Mouse (Mus musculus) kidney, postnatal 0 days (tissue): Measurements from ENCODE around the gene Gm3147. TPM values are rescaled to one million over a fixed set of nuclear protein-coding genes. Genes with fewer than 3 reads are reported as not detected.
"Not testable (repeated sequence)": the region's sequence is repeated elsewhere in the genome, so short reads cannot be mapped to it uniquely, and the experiment has no call there.

Experiments used
- ATAC-seq: fragments of 200-750 bp; cut with Nextera tagmentation; replicated peaks from 2 replicates; pipeline ENCODE4 v1.8.0; 2017; ENCODE audit warnings: low read depth, moderate number of reproducible peaks, moderate TSS enrichment, moderate library complexity; ENCODE audit not compliant: low FRiP score
- DNase-seq: peaks from one replicate; pipeline ENCODE4 v3.0.0-alpha.2; 2016; ENCODE audit warnings: low spot score
- H3K27ac ChIP-seq: fragments of 300-500 bp; sonication (generic); 2 replicates; pipeline ENCODE4 v1.5.1; 2014; ENCODE audit warnings: mild to moderate bottlenecking
- H3K27me3 ChIP-seq: fragments of 300-500 bp; sonication (generic); 2 replicates; pipeline ENCODE4 v1.6.1; 2014; ENCODE audit warnings: low read length, mixed read lengths; ENCODE audit not compliant: insufficient read depth
- H3K36me3 ChIP-seq: fragments of 300-500 bp; sonication (generic); 2 replicates; pipeline ENCODE4 v1.6.1; 2014; ENCODE audit warnings: low read length, mixed read lengths; ENCODE audit not compliant: insufficient read depth
- H3K4me1 ChIP-seq: fragments of 300-500 bp; sonication (generic); replicated peaks from 2 replicates; pipeline ENCODE4 v1.6.1; 2014; ENCODE audit warnings: antibody characterized with exemption, low read length, mixed read lengths; ENCODE audit not compliant: insufficient read depth
- H3K4me2 ChIP-seq: fragments of 300-500 bp; sonication (generic); 2 replicates; pipeline ENCODE4 v1.6.1; 2014; ENCODE audit warnings: mild to moderate bottlenecking, low read length, moderate library complexity, mixed read lengths
- H3K4me3 ChIP-seq: fragments of 300-500 bp; sonication (generic); replicated peaks from 2 replicates; pipeline ENCODE4 v1.5.1; 2014; ENCODE audit warnings: low read depth, low read length
- H3K9ac ChIP-seq: fragments of 300-500 bp; sonication (generic); 2 replicates; pipeline ENCODE4 v1.6.1; 2014; ENCODE audit warnings: low read depth, low read length
- H3K9me3 ChIP-seq: fragments of 300-500 bp; sonication (generic); replicated peaks from 2 replicates; pipeline ENCODE4 v1.6.1; 2016; ENCODE audit warnings: low read length, inconsistent platforms, mixed read lengths
- WGBS: fragments of 180-500 bp; shearing (Covaris S2); extraction: QIAGEN DNeasy Blood & Tissue Kit; methylation state at CpG from one replicate; pipeline ENCODE4 v1.1.7; 2014; 5-methylcytosine and 5-hydroxymethylcytosine counted together
- polyA plus RNA-seq: library from polyadenylated mRNA; unstranded; fragments of >200 nt; fragmentation: Nextera tagmentation; extraction: Ambion mirVana; gene quantifications from 2 replicates; pipeline ENCODE4 v1.2.1, GENCODE M21; 2015

The Gm3147 gene
- not detected in 2 replicates for polyA plus RNA-seq

GRCm38 (mm10) chr5:94616242-94616641, at the start of gene Gm3147:
Gene Gm3147, minus strand, starts transcription at chr5:94616342.
- not testable (repeated sequence) for H3K9me3 ChIP-seq, H3K27ac ChIP-seq, H3K27me3 ChIP-seq, H3K9ac ChIP-seq, DNase-seq, H3K36me3 ChIP-seq, H3K4me1 ChIP-seq, H3K4me3 ChIP-seq, ATAC-seq, H3K4me2 ChIP-seq
- no CpG with 5 or more reads among the region's 1 CpGs for WGBS

GRCm38 (mm10) chr5:94648082-94648481, 31.9 kb upstream of the Gm3147 start, which contains the start of gene Gm6205:
Gene Gm6205, plus strand, starts transcription at chr5:94648382.
- not testable (repeated sequence) for ATAC-seq, H3K4me1 ChIP-seq, H3K4me2 ChIP-seq, H3K27ac ChIP-seq, H3K9ac ChIP-seq, H3K36me3 ChIP-seq, H3K27me3 ChIP-seq, DNase-seq, H3K4me3 ChIP-seq, H3K9me3 ChIP-seq
- no CpG with 5 or more reads among the region's 2 CpGs for WGBS

GRCm38 (mm10) chr5:94623679-94624078, 7.5 kb upstream of the Gm3147 start, which contains the start of gene Gm6509:
Gene Gm6509, plus strand, starts transcription at chr5:94623979.
- H3K9ac ChIP-seq, H3K27ac ChIP-seq, H3K4me3 ChIP-seq, DNase-seq, H3K4me1 ChIP-seq, ATAC-seq, H3K36me3 ChIP-seq, H3K27me3 ChIP-seq, H3K4me2 ChIP-seq, H3K9me3 ChIP-seq: not testable (repeated sequence)
- no CpG with 5 or more reads among the region's 2 CpGs for WGBS

Other genes starting within 250 kb of the Gm3147 start
- gene Gm7682, start 170.6 kb downstream of the Gm3147 start, polyA plus RNA-seq: not detected in 2 replicates
- not detected in 2 replicates for gene Gm3139, start 90.1 kb downstream of the Gm3147 start, polyA plus RNA-seq
- not detected in 2 replicates for gene Gm6509, start 7.6 kb upstream of the Gm3147 start, polyA plus RNA-seq
- not detected in 2 replicates for gene Gm6205, start 32.0 kb upstream of the Gm3147 start, polyA plus RNA-seq
- gene Gm3183, start 249.1 kb upstream of the Gm3147 start, polyA plus RNA-seq: not detected in 2 replicates